21 mouse cellular contexts compared by ENCODE assay signal in the genomic region with DNA sequence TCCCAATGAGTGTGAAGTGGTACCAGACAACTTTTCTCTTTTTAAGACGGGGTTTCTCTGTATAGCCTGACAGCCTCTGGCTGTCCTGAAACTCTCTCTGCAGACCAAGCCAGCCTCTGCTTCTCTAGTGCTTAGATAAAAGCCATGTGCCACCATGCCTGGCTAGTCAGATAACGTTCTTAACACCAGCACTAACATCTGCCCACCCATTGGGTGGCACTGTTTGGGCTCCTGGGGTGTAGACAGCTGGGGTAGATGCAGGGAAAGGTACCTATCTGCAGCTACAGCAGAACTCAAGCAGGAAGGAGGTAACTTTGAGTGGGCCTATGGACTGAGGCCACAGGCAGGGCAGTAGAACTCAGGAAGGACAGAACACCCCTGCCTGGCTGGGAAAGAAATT. TPM values are rescaled to one million over a fixed set of nuclear protein-coding genes. Genes with fewer than 3 reads are reported as not detected.
A peak's percentile ranks its signal among the peaks of the same experiment; 100 is the strongest.
DNase-seq lines count a peak whose midpoint lies in the region; ATAC-seq and TF ChIP-seq lines count a peak whose summit lies in the region.
"Had no signal": no experiment of that assay in that cellular context is flagged by ENCODE, and none has a peak within 500 bp of the region (broad histone marks: within the 10 kb centered on the region; RNA-seq: fewer than 3 reads in every experiment).

No protein-coding gene starts in this region.

- DNase-seq in kidney, adult 11 months = no peak
- peak; percentile 90 for DNase-seq in liver
- no peak for DNase-seq in left cerebral cortex, postnatal 10 days (ENCODE audit: extremely low spot score in 1 of 2, low spot score in 2 of 2)
- no peak for DNase-seq in thymus, postnatal 0 days (ENCODE audit: low spot score)
- no peak for DNase-seq in frontal cortex, postnatal 25 days (ENCODE audit: low spot score in 2 of 2)
- DNase-seq: adrenal gland, postnatal 25 days; cerebellum, adult 11-12 months; gastrocnemius, adult 2 months; heart, adult 2 months; heart, postnatal 14 days; kidney, postnatal 25 days; layer of hippocampus, postnatal 36 days; lung, postnatal 4 days had no signal

- peak; percentile 71 for ATAC-seq in kidney, embryonic 15.5 days (replicated peaks; ENCODE audit: low FRiP score)
- peak; percentile 90 for ATAC-seq in megakaryocyte-erythroid progenitor cell, adult 5-6 weeks (replicated peaks; ENCODE audit: low FRiP score, low TSS enrichment, poor library complexity, severe bottlenecking)
- ATAC-seq: forebrain, embryonic 15.5 days had no signal

- no peaks in the 10 kb centered on the region for H3K9me3 ChIP-seq in kidney, embryonic 15.5 days (replicated peaks)
- H3K9me3 ChIP-seq: embryonic facial prominence, embryonic 15.5 days; forebrain, embryonic 15.5 days; limb, embryonic 13.5 days; neural tube, embryonic 13.5 days had no signal

- 38% methylated on average over 2 of the region's 2 CpGs for WGBS in kidney, embryonic 15.5 days
- 46% methylated on average over 2 of the region's 2 CpGs for WGBS in bone marrow, adult 2 months

- H3K36me3 ChIP-seq in kidney, embryonic 15.5 days = no peaks in the 10 kb centered on the region
- H3K36me3 ChIP-seq: embryonic facial prominence, embryonic 15.5 days; forebrain, embryonic 15.5 days; limb, embryonic 13.5 days; neural tube, embryonic 13.5 days had no signal

- H3K27me3 ChIP-seq in kidney, embryonic 15.5 days = 0 out of 2 replicates have a peak, but pooled peaks cover 4% of the 10 kb centered on the region
- H3K27me3 ChIP-seq: embryonic facial prominence, embryonic 15.5 days; forebrain, embryonic 15.5 days; neural tube, embryonic 13.5 days had no signal

- no peak overlapping the region for H3K4me2 ChIP-seq in kidney, embryonic 15.5 days
- H3K4me2 ChIP-seq: embryonic facial prominence, embryonic 15.5 days; forebrain, embryonic 15.5 days; limb, embryonic 13.5 days; neural tube, embryonic 13.5 days had no signal

- peak; percentile 58 for TF ChIP-seq CTCF in bone marrow, adult 2 months (IDR thresholded peaks at IDR 0.05; ENCODE audit: control insufficient read depth, insufficient read depth, low read length)

- no peak overlapping the region for H3K27ac ChIP-seq in kidney, embryonic 15.5 days
- H3K27ac ChIP-seq in bone marrow, adult 2 months (ENCODE audit: control insufficient read depth, insufficient read depth, low read depth, low read length, poor library complexity) = peak overlapping the region; percentile 56
- H3K27ac ChIP-seq: embryonic facial prominence, embryonic 15.5 days; forebrain, embryonic 15.5 days; gastrocnemius, adult 2 months; heart, adult 2 months; limb, embryonic 13.5 days; neural tube, embryonic 13.5 days had no signal

- intact Hi-C loops in left cerebral cortex, postnatal 10 days (cut with DNase I) = no loop called here

- TF ChIP-seq POLR2A in bone marrow, adult 2 months (IDR thresholded peaks at IDR 0.05; ENCODE audit: borderline replicate concordance, control insufficient read depth, low read depth, low read length) = no peak

- no peak overlapping the region for H3K9ac ChIP-seq in kidney, embryonic 15.5 days
- H3K9ac ChIP-seq: embryonic facial prominence, embryonic 15.5 days; forebrain, embryonic 15.5 days; limb, embryonic 13.5 days; neural tube, embryonic 13.5 days had no signal

- H3K4me3 ChIP-seq in kidney, embryonic 15.5 days (replicated peaks) = no peak overlapping the region
- no peak overlapping the region for H3K4me3 ChIP-seq in bone marrow, adult 2 months (replicated peaks; ENCODE audit: control insufficient read depth, low read depth, low read length)
- H3K4me3 ChIP-seq: embryonic facial prominence, embryonic 15.5 days; forebrain, embryonic 15.5 days; gastrocnemius, adult 2 months; heart, adult 2 months; limb, embryonic 13.5 days; neural tube, embryonic 13.5 days had no signal

- H3K4me1 ChIP-seq in kidney, embryonic 15.5 days = peaks cover 2% of the 10 kb centered on the region; the same call in 1 of the 2 replicates
- H3K4me1 ChIP-seq in bone marrow, adult 2 months (ENCODE audit: control insufficient read depth, insufficient read depth, low read length) = peaks cover 3% of the 10 kb centered on the region; the same call in 1 of the 2 replicates

RNA-seq across cellular contexts. Expression of gene Erv3, which starts 34.0 kb away (rescaled TPM):
- polyA plus RNA-seq in kidney, embryonic 15.5 days (2015; fragmentation: Nextera tagmentation; extraction: Ambion mirVana) = not detected in 2 replicates
- not detected in 2 replicates for polyA plus RNA-seq in bone marrow, adult 2 months (2011; ENCODE audit: insufficient read depth, insufficient read length, low replicate concordance, missing spikeins)
- not detected in 2 replicates for total RNA-seq in megakaryocyte-erythroid progenitor cell, adult 5-6 weeks (2014; fragmentation: Nextera tagmentation)
- total RNA-seq in megakaryocyte-erythroid progenitor cell, adult 5-6 weeks (2017) = not detected in 2 replicates
- total RNA-seq in left cerebral cortex, postnatal 10 days (2021) = under 1 TPM; 0.09 to 0.14 TPM
- 0.06 and 0.10 TPM in 2 replicates for polyA plus RNA-seq in thymus, postnatal 0 days (2015; fragmentation: Nextera tagmentation; extraction: Ambion mirVana)
- total RNA-seq: adrenal gland, postnatal 25 days; gastrocnemius, adult 2 months; heart, adult 2 months; heart, postnatal 14 days; midbrain, postnatal 0 days had no signal
- polyA plus RNA-seq: forebrain, embryonic 15.5 days; heart, adult 2 months; limb, embryonic 13.5 days; midbrain, postnatal 0 days had no signal
